Mouse (Mus musculus) lung, embryonic 15.5 days (tissue): ENCODE data around the gene Mgat2. TPM values are rescaled to one million over a fixed set of nuclear protein-coding genes. Genes with fewer than 3 reads are reported as not detected.

Source experiments
- ATAC-seq: fragments of 200-750 bp; cut with Nextera tagmentation; 2 replicates; pipeline ENCODE4 v1.8.0; 2017; ENCODE audit warnings: moderate number of reproducible peaks, borderline replicate concordance; ENCODE audit not compliant: low FRiP score, low TSS enrichment; ENCODE audit errors: extremely low read depth
- H3K27ac ChIP-seq: fragments of 300-500 bp; sonication (generic); 2 replicates; pipeline ENCODE4 v1.5.1; 2015; ENCODE audit warnings: moderate library complexity, mild to moderate bottlenecking, inconsistent platforms
- H3K27me3 ChIP-seq: fragments of 300-500 bp; sonication (generic); 2 replicates; pipeline ENCODE4 v1.6.1; 2015; ENCODE audit warnings: inconsistent platforms
- H3K36me3 ChIP-seq: fragments of 300-500 bp; sonication (generic); 2 replicates; pipeline ENCODE4 v1.6.1; 2015; ENCODE audit warnings: inconsistent platforms
- H3K4me1 ChIP-seq: fragments of 300-500 bp; sonication (generic); 2 replicates; pipeline ENCODE4 v1.6.1; 2015; ENCODE audit warnings: inconsistent platforms
- H3K4me2 ChIP-seq: fragments of 300-500 bp; sonication (generic); 2 replicates; pipeline ENCODE4 v1.6.1; 2015; ENCODE audit warnings: inconsistent platforms, mild to moderate bottlenecking, moderate library complexity
- H3K4me3 ChIP-seq: fragments of 300-500 bp; sonication (generic); 2 replicates; pipeline ENCODE4 v1.5.1; 2015; ENCODE audit warnings: mild to moderate bottlenecking, inconsistent platforms
- H3K9ac ChIP-seq: fragments of 300-500 bp; sonication (generic); 2 replicates; pipeline ENCODE4 v1.6.1; 2015; ENCODE audit warnings: inconsistent platforms
- H3K9me3 ChIP-seq: fragments of 300-500 bp; sonication (generic); 2 replicates; pipeline ENCODE4 v1.6.1; 2016; ENCODE audit warnings: inconsistent platforms
- WGBS: fragments of 180-500 bp; shearing (Covaris S2); methylation state at CpG from one replicate; pipeline ENCODE4 v1.1.7; 2015; 5-methylcytosine and 5-hydroxymethylcytosine counted together
- microRNA-seq: library from miRNA; unstranded; fragments of <30 nt; microRNA quantifications from one replicate; pipeline ENCODE4, GENCODE M21; 2016
- polyA plus RNA-seq: library from polyadenylated mRNA; unstranded; fragments of >200 nt; fragmentation: Nextera tagmentation; extraction: Ambion mirVana; gene quantifications from 2 replicates; pipeline ENCODE4 v1.2.1, GENCODE M21; 2015

Mgat2 gene
- polyA plus RNA-seq, 1 experiment from 2014 or later, result 56.7 TPM

DNA sequence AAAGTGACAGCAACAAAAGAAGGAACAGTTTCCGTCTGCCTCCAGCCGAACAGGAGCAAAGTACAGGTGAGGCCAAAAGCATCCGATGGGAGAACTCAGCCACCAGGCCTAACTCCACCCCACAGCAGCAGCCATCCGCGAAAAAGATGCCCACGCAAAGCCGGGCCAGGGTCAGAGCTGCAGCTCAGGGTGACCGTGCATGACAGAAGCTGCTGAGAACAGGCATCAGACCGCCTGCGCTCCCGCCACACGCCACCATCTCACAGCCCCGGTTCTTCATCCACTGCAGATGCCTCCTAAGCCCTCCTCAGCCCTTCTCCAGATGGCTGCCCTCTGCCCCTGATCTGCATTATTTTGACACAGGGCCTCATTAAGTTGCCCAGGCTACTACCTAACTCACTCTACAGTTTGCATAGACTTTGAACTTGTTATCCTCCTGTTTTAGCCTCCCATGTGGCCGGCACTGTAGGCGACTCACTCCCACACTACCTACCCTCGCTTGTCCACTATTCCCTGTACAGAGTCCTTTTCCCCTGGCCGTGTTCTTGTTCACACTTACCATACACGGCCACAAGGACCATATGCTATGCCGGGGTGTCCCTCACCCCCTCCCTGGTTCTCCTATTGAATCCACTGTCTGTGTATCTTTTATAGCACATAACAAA, 36.8 kb downstream of the Mgat2 start:
- H3K4me2 ChIP-seq, result no peak overlapping the region
- no peak overlapping the region for H3K9ac ChIP-seq
- no peak for ATAC-seq
- peaks cover 43% of the 10 kb centered on the region for H3K36me3 ChIP-seq
- no peaks in the 10 kb centered on the region for H3K27me3 ChIP-seq
- H3K4me3 ChIP-seq, result no peak overlapping the region
- no peaks in the 10 kb centered on the region for H3K4me1 ChIP-seq
- WGBS, result 85% methylated on average over 19 of the region's 19 CpGs
- no peak overlapping the region for H3K27ac ChIP-seq
- H3K9me3 ChIP-seq, result no peaks in the 10 kb centered on the region

DNA sequence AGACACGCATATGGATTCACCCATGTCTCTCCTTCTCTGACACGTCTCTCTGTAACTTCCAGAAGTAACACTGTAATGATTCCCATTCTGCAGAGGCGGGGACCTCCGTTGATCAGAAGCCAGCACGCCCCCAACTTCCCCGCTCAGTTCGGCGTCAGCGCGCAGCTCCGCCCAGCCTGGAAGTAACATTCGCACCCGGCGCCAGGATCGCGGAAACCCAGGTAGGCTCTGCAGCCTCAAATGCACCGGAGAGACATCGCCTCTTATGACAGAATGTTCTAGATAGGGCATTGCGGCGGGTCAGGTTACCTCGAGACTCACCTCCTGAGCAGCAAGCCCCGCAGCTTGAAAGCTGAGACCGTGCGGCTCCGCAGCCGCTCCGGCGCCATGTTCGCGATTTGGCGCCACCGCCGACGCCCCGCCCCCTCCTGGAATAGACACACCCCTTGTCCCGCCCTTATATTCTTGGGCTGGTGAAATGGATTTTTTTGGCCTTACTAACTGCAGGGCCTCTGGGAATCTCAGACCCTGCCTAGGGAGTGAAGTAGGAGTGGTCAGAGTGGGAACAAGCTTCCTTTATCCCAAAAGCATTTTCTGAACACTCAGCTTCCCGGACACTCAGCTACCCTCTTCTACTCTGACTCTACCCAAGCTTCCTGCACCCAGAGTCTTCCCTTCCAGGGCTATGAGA, 44.0 kb downstream of the Mgat2 start, which contains the start of gene Pole2:
Gene Pole2, minus strand, starts transcription at position 420 of the 691 bp plus-strand sequence.
- Histone ChIP-seq H3K4me2 (peak within 1 kb of the TSS; percentile 62), H3K4me3 (peak within 1 kb of the TSS; percentile 84), H3K4me1 (peaks cover 6% of the 10 kb centered on the region), H3K9me3 (no peaks in the 10 kb centered on the region), H3K9ac (peak within 1 kb of the TSS; percentile 59), H3K27me3 (no peaks in the 10 kb centered on the region), H3K27ac (peak within 1 kb of the TSS; percentile 94), H3K36me3 (0 out of 2 replicates have a peak, but pooled peaks cover 4% of the 10 kb centered on the region)
- under 1% methylated on average over 37 of the region's 37 CpGs for WGBS
- ATAC-seq, result peak; percentile 98

DNA sequence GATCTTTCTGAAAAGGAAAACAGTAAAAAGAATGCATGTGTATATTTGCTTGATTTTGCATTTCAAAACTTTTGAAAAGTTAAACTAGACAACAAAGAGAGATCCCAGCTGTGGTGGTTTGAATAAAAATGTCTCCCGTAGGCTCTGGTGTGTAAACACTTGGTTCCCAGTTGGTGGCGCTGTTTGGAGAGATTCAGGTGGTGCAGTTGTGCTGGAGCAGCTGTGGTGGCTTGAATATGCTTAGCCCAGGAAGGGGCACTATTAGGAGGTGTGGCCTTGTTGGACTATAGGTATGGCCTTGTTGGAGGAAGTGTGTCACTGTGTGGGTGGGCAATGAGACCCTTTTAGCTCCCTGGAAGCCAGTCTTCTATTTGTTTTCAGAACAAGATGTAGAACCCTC, 45.3 kb downstream of the Mgat2 start:
- WGBS, result 65% methylated on average over 2 of the region's 2 CpGs
- Histone ChIP-seq H3K4me1 (peaks cover 6% of the 10 kb centered on the region), H3K36me3 (0 out of 2 replicates have a peak, but pooled peaks cover under 1% of the 10 kb centered on the region), H3K9ac (no peak overlapping the region), H3K27me3 (no peaks in the 10 kb centered on the region), H3K9me3 (no peaks in the 10 kb centered on the region), H3K4me3 (no peak overlapping the region), H3K4me2 (no peak overlapping the region), H3K27ac (no peak overlapping the region)
- ATAC-seq, result no peak

DNA sequence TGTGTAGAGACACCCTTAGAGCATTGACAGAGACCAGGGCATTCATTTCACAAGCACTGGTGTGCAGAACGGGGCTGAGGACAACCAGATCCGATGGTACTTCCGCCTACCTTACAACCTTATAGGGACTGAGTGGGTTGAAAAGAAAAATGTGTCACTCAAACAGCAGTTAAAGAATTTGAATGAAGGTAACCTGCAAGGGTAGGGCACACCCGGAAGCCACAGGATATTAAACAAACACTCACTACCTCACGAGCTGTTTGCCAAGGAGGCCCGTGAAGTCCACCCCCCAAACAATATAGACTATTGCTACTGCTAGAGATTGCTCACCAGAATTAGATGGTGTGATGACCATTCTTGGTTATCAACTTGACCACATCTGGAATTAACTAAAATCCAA, 51.8 kb downstream of the Mgat2 start:
- H3K27ac ChIP-seq, result no peak overlapping the region
- WGBS, result 71% methylated on average over 6 of the region's 6 CpGs

More for the DNA sequence above, 51.8 kb downstream of the Mgat2 start:
- H3K4me3 ChIP-seq, result no peak overlapping the region
- H3K4me2 ChIP-seq, result no peak overlapping the region
- no peaks in the 10 kb centered on the region for H3K27me3 ChIP-seq
- H3K4me1 ChIP-seq, result no peaks in the 10 kb centered on the region; the same call in 1 of the 2 replicates
- H3K9me3 ChIP-seq, result no peaks in the 10 kb centered on the region
- 0 out of 2 replicates have a peak, but pooled peaks have one; percentile 5 for ATAC-seq
- H3K36me3 ChIP-seq, result no peaks in the 10 kb centered on the region
- H3K9ac ChIP-seq, result no peak overlapping the region

Small RNAs within 50 kb of the gene (microRNA-seq; reads per million reads assigned to microRNA genes)
- not detected for gene Gm47287
- gene Gm47295, result 0.56 reads per million

Other genes with a start within 250 kb of the Mgat2 start
- 1,555 and 1,613 TPM in 2 replicates for gene Rps29, start 25.0 kb upstream of the Mgat2 start, polyA plus RNA-seq
- gene Lrr1, start 15.3 kb upstream of the Mgat2 start, polyA plus RNA-seq, result 27.9 and 29.1 TPM in 2 replicates
- 509 and 512 TPM in 2 replicates for gene Rpl36al, start 74 bp upstream of the Mgat2 start, polyA plus RNA-seq
- gene Gm49383, start 12.9 kb downstream of the Mgat2 start, polyA plus RNA-seq, result 35.0 and 35.5 TPM in 2 replicates
- 10.3 and 10.5 TPM in 2 replicates for gene Dnaaf2, start 14.3 kb downstream of the Mgat2 start, polyA plus RNA-seq
- 30.5 and 34.4 TPM in 2 replicates for gene Gm49384, start 20.1 kb downstream of the Mgat2 start, polyA plus RNA-seq
- gene Pole2, start 44.0 kb downstream of the Mgat2 start, polyA plus RNA-seq, result 33.5 and 36.3 TPM in 2 replicates
- 5.9 and 6.8 TPM in 2 replicates for gene Klhdc1, start 57.0 kb downstream of the Mgat2 start, polyA plus RNA-seq
- 124 and 131 TPM in 2 replicates for gene Klhdc2, start 112.5 kb downstream of the Mgat2 start, polyA plus RNA-seq
- gene Nemf, start 173.0 kb downstream of the Mgat2 start, polyA plus RNA-seq, result 76.9 and 84.2 TPM in 2 replicates
- gene Arf6, start 188.0 kb downstream of the Mgat2 start, polyA plus RNA-seq, result 50.6 and 54.5 TPM in 2 replicates
- 1.8 and 1.9 TPM in 2 replicates for gene Gm9887, start 188.3 kb downstream of the Mgat2 start, polyA plus RNA-seq